Mouse (Mus musculus) heart, adult 9 months (tissue): Measurements from ENCODE around the gene Bbs9.

Source experiments
- DNase-seq, 2 experiments: peaks; one replicate each; pipeline ENCODE4 v3.0.0; 2022; ENCODE audit warnings: low spot score in 2 of 2

Bbs9 gene

GRCm38 (mm10) chr9:22532810-22533447 is 57.4 kb downstream of the Bbs9 start:
- DNase-seq = no peak

- no peak for DNase-seq
These were observed 62.4 kb downstream of the Bbs9 start for GRCm38 (mm10) chr9:22537767-22538373.

- DNase-seq = no peak
These were observed 64.0 kb downstream of the Bbs9 start for GRCm38 (mm10) chr9:22539546-22539945.

GRCm38 (mm10) chr9:22541130-22541529 is 65.6 kb downstream of the Bbs9 start:
- no peak for DNase-seq

GRCm38 (mm10) chr9:22543467-22543866 is 68.0 kb downstream of the Bbs9 start:
- DNase-seq = no peak

GRCm38 (mm10) chr9:22544349-22545341 is 69.1 kb downstream of the Bbs9 start:
- no peak for DNase-seq

GRCm38 (mm10) chr9:22551273-22551672 is 75.8 kb downstream of the Bbs9 start:
- no peak for DNase-seq

- DNase-seq = no peak
These were observed 80.6 kb downstream of the Bbs9 start for GRCm38 (mm10) chr9:22556076-22556475.

GRCm38 (mm10) chr9:22557467-22557866 is 82.0 kb downstream of the Bbs9 start:
- DNase-seq = peak in 1 of 2 experiments; percentile 9

- DNase-seq = no peak
These were observed 88.3 kb downstream of the Bbs9 start for GRCm38 (mm10) chr9:22563612-22564347.

- no peak for DNase-seq
These were observed 92.2 kb downstream of the Bbs9 start for GRCm38 (mm10) chr9:22567726-22568125.

GRCm38 (mm10) chr9:22576426-22577139 is 101.1 kb downstream of the Bbs9 start:
- no peak for DNase-seq

- DNase-seq = no peak
These were observed 102.8 kb downstream of the Bbs9 start for GRCm38 (mm10) chr9:22578266-22578665.

- no peak for DNase-seq
These were observed 108.7 kb downstream of the Bbs9 start for GRCm38 (mm10) chr9:22584221-22584620.

GRCm38 (mm10) chr9:22593032-22593431 is 117.5 kb downstream of the Bbs9 start:
- no peak for DNase-seq

GRCm38 (mm10) chr9:22596650-22597049 is 121.1 kb downstream of the Bbs9 start:
- DNase-seq = no peak

GRCm38 (mm10) chr9:22613271-22613824 is 137.8 kb downstream of the Bbs9 start:
- no peak for DNase-seq

GRCm38 (mm10) chr9:22619245-22619644 is 143.7 kb downstream of the Bbs9 start:
- no peak for DNase-seq

- DNase-seq = peak in 1 of 2 experiments; percentile 33
These were observed 149.5 kb downstream of the Bbs9 start for GRCm38 (mm10) chr9:22624966-22625365.

GRCm38 (mm10) chr9:22626014-22626413 is 150.5 kb downstream of the Bbs9 start:
- DNase-seq = no peak

- DNase-seq = no peak
These were observed 152.4 kb downstream of the Bbs9 start for GRCm38 (mm10) chr9:22627912-22628311.
